Mouse (Mus musculus) 3134 (cell line): Measurements from ENCODE around the gene Srsf1.
A peak's percentile ranks its signal among the peaks of the same experiment; 100 is the strongest.

Source experiments
- DNase-seq: peaks from one replicate; pipeline ENCODE4 v3.0.0-alpha.2; 2011; ENCODE audit warnings: low spot score; ENCODE audit not compliant: insufficient read length; ENCODE audit errors: extremely low read depth

Gene Srsf1

GRCm38 (mm10) chr11:88068411-88069245 is 21.5 kb downstream of the Srsf1 start:
- peak; percentile 78 for DNase-seq

DNA sequence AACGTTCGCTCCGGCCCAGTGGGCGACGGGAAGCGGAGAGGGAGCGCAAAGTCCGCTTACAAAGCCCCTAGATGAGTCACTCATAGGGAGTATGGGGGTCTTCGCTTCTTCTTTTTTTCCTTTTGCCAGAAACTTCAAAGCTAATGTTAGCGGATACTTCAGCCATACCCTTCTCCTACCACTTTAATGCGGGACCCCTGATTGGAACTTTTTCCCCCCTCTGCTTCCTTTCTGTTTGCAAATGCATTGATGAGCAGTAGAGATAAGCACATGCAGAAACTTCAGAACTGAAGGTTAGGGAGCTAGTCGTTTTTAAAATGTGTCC is 22.0 kb downstream of the Srsf1 start:
- DNase-seq = no peak

DNA sequence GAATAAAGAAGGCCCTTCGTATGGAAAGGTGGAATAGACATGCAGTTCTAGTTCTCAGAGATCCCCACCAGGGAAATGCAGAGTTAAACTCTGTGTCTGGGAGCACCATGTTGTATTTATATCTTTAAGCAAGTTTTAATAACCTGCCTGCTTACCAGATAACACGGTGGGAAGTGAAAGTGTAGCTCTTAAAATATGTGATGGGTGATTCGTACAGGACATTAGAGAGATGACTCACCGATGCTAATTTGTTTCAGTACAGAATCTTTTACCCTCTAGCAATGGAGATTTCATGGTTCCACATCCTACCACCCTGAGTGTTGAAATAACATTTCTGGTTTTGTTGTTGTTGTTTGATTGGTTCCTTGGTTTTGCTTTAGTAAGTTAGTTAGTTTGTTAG is 23.2 kb downstream of the Srsf1 start:
- no peak for DNase-seq

DNA sequence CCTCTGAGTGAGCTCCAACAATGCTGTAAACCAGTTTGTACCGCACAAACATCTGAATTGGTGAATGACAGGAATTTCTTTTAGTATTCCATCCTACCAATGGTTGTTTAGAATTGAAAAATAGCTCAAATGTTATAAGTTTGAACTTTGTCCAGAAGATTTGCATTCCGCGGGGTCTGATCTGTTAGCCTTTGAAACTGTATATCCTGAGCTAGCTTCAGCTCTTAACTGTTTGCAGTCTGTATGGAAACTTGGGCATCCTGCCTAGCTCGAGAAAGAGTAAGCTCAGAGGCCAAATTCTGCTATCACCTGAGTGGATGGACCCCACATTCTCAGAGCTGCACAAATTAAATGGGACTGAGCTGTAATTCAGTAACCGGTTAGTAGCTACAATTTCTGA is 23.9 kb downstream of the Srsf1 start:
- no peak for DNase-seq

DNA sequence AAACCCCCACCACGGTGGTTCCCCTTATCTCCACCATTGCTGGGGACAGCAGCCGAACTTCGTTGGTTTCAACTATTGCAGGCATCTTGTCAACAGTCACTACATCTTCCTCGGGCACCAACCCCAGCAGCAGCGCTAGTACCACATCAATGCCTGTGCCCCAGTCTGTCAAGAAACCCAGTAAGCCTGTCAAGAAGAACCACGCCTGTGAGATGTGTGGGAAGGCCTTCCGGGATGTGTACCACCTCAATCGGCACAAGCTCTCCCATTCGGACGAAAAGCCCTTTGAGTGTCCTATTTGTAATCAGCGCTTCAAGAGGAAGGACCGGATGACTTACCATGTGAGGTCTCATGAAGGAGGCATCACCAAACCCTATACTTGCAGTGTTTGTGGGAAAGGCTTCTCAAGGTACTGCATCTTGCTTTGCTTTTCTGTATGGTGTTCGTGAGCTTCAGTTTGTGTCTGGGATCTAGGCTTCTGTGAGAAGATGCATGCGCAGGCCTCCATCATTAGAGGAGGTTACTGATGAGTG is 26.2 kb downstream of the Srsf1 start:
- no peak for DNase-seq

GRCm38 (mm10) chr11:88075701-88076100 is 28.5 kb downstream of the Srsf1 start:
- DNase-seq = no peak

- no peak for DNase-seq
Measured at GRCm38 (mm10) chr11:88076394-88076793, 29.2 kb downstream of the Srsf1 start.

DNA sequence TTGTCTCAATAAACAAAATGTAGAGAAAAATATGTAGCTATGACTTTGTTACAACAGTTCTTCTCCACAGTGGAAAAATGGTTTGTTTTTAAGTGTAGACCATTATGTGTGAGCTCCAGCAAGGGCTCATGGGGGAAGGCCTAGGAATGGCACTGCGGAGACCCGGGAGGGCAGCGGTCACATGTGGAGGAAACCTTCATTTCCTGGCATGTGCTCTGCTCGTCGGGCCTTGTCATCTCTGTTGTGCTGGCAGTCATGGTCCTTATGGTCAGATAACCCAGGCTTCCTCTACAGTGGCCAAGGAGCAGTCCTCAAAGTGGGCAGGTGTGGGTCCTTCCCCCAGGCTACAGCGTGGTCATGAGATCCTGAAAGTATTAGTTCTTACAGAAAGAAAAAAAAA is 36.5 kb downstream of the Srsf1 start:
- DNase-seq = no peak

GRCm38 (mm10) chr11:88086737-88087627 is 39.8 kb downstream of the Srsf1 start:
- DNase-seq = peak; percentile 65

- DNase-seq = no peak
Measured at GRCm38 (mm10) chr11:88089150-88089549, 42.0 kb downstream of the Srsf1 start.

DNA sequence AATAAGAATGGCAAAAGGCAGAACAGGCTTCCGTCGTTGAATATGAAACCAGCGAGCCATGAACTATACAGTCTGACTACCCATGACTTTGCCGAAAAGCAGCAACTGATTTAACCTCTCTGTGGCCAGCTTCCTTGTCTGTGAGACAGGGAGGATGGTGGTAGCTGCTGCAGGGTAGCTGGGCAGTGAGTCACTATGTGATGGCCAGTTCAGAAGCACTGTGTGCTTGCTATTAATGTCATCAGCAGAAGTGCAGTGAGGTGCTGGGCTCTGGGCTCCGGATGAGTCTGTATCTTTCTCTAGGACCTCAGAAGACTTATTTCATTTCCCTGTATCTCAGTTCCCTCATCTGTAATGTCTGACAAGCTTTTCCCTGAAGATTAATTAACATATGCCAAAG is 43.1 kb downstream of the Srsf1 start:
- no peak for DNase-seq

DNA sequence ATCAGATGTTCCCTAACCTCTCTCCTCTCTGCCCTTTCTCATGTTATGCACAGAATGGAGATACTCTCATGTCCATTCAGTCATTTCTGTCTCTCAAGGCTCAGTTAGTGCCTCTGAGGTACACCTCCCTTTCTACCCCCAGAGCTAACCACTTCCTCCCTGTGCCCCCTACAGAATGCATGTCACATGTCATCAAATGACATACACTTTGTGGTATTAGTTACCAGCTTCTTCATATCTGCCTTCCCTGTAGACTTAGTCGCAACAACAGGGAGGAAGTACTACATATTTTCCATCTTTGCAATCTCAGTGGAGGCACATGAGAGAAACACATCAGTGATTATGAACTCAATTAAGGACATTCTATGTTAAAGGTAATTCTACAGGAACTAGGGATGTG is 44.8 kb downstream of the Srsf1 start:
- no peak for DNase-seq

DNA sequence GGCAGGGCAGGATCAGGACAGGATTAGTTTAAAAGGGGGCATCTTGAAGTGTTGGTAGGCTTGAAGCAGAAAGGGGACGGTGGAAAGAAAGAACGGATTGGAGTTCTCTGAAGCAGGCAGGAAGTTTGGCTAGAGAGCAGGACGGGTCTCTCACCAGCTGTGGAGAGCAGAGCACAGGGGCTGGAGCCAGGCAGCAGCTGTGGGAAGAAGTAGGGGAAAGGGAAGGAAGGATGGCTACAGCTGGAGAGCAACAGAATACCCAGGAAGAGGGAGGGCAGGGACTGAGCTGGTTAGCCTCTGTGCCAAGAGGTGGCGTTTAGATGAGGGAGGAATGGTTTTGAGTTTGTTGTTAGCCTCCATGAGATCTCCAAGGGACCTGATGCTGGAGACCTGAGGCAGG is 50.0 kb downstream of the Srsf1 start:
- DNase-seq = no peak

DNA sequence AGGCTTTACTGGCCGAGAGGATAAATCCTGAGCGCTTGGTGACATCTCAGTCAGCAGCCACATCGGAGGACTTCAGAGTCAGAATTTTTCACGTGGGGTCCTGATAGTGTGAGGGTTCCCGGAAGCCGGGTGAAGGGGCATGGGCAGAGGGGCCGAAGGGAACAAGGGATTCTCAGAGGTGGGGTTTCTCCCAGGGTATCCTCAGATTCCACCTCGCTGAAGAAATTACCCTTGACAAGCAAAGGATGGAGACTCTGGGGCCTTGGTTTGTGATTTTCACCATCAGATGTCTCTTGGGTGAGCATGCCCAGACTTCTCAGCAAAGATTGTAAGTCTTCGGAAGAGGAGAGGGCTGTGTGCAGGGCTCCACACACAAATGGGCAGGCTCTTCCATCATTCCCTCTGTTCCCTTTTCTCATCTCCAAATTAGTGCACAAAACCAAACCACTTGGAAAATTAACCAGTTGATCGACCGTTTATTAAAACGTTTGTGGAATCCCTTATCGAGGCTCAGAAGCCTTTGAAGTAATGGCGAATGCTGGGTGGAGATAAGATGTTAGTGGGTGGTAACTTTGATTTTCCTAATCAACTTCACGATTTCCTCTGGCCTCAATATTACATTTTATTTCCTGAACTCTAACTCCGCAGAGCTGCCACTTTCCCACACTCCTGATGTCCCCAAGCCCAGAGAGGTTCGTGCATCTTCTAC is 51.0 kb downstream of the Srsf1 start, which contains the start of gene Cuedc1:
Gene Cuedc1 (plus strand): TSS at position 38 of the 709 bp plus-strand sequence.
- no peak for DNase-seq

GRCm38 (mm10) chr11:88098787-88099598 is 51.8 kb downstream of the Srsf1 start:
- DNase-seq = peak; percentile 83

DNA sequence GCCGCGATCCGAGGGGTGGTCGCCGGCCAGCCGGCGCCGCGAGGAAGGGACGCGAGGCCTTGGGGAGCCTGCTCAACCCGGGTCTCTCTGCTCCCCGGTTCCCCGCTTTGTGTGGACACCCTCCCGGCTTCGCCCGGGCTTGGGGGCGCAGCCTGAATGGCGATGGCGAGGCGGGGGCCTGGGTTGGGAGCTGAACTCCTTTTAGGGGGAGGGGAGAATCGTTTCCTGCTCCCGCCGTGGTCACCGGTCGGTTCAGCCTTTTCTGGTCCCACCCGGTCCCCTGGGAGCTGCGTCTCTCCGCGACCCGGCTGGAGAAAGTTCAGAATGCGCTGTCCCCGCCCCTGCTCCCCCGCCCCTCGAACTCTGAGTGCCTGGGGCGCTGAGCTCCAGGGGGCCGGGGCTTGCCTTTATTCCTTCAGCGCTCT is 52.4 kb downstream of the Srsf1 start:
- peak; percentile 79 for DNase-seq

DNA sequence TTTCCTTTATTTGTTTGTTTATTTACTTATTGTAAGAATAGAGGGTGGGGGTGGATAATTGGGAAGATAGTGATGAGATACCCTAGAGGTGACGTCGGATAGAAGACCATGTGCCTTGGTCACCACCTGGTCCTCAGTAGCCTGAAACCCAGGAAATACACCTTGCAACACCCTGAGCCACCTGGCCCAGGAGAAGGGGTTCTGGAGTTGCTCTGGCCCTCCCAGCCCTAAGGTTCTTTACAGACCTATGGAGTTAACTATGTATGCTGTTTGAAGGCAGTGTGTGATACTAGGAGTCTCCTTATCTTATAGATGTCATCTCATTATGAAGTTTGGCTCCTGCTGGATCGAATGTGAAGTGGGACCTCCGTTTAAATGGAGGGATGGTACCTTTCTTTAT is 53.0 kb downstream of the Srsf1 start:
- DNase-seq = no peak
